Mouse (Mus musculus) CD4-positive, CD25-positive, alpha-beta regulatory T cell, adult 4 months (primary cell): ENCODE results near the gene Hspbap1. TPM values are rescaled to one million over a fixed set of nuclear protein-coding genes. Genes with fewer than 3 reads are reported as not detected.
A peak's percentile ranks its signal among the peaks of the same experiment; 100 is the strongest.

Experiments
- ATAC-seq: one replicate; pipeline ENCODE4 v1.8.0; 2017
- polyA plus RNA-seq, 2 experiments: library from polyadenylated mRNA; unstranded; fragments of 100-300 nt; shearing (Covaris generic); gene quantifications; one replicate each; pipeline ENCODE4 v1.2.1; 2017

Gene Hspbap1
- polyA plus RNA-seq, 2 experiments from 2014 or later = 35.1 to 36.3 TPM

- no peak for ATAC-seq
Measured at GRCm38 (mm10) chr16:35764941-35765340, 5.2 kb upstream of the Hspbap1 start.

GRCm38 (mm10) chr16:35765449-35765848 lies 4.7 kb upstream of the Hspbap1 start:
- ATAC-seq = peak; percentile 27

GRCm38 (mm10) chr16:35766366-35766765 lies 3.8 kb upstream of the Hspbap1 start:
- ATAC-seq = no peak

DNA sequence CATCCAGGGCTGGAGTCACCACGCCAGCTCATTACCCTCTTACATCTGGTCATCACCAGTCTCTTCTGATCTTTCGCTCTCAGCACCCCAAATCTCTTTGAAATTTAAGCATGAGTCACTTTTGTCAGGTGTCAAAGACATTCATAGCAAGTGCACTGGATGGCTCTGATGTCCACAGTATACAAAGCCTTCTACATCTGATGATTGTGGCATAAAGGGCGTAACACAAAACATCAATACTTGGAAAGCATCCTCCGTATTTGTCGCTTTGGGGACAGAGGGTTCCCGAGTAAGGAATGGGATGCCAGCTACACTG lies 1.7 kb upstream of the Hspbap1 start:
- ATAC-seq = peak; percentile 7

DNA sequence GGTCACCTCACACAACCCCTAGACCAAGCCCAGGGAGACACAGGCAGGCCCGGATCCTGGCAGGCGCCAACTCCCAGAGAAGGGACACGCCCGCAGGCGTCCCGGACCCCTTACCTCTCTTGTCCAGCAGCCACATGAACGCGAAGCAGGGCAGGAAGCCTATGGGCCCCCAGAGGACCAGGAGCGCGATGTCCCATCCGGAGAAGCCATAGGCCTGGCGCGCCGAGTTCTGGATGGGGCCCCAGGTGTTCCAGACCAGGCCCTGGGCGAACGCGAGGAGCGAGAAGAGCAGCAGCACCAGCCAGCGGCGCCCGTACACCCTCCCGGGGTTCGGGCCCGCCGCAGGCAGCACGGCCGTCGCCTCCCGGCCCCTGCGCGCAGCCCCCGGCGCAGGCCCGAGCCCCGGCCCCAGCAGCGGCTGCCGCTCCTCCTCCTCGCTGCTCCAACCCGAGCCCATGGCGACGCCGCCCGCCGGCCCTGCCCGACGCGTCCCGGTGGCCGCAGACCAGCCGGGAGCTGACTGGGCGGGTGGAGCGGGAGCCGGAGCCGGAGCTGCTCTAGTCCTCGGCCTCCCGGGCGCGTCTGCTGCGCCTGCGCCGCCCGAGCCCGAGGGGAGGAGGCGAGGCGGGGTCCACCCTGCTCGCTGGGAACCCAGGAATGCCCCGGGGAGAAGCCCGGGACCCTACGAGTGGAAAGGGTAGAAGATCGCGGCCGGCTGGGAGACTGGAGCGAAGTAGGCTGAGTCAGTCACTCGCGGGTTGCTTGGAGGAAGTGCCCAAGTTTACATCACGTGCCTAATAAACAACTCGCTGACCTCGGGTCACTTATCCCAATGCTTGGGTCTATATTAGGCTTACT lies 1.2 kb upstream of the Hspbap1 start, which contains the start of gene Dirc2:
Gene Dirc2, minus strand, starts transcription at position 572 of the 858 bp plus-strand sequence.
- peak; percentile 9 for ATAC-seq

- ATAC-seq = no peak
Measured at GRCm38 (mm10) chr16:35771141-35771540, 966 bp downstream of the Hspbap1 start.

DNA sequence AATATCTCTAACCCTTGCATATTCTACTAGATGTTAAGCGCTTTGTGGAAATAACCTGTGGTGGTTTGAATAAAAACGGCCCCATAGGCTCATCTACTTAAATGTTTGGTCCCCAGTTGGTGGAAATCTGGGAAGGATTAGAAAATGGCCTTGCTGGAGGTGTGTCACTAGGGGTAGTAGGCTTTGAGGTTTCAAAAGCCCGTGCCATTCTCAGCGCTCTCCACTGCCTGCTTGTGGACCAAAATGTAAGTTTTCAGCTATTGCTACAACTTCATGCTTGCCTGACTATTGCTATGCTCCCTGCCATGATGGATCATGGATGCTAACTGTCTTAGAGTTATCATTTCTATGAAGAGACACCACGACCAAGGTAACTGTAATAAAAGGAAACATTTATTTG lies 1.4 kb downstream of the Hspbap1 start:
- ATAC-seq = no peak

DNA sequence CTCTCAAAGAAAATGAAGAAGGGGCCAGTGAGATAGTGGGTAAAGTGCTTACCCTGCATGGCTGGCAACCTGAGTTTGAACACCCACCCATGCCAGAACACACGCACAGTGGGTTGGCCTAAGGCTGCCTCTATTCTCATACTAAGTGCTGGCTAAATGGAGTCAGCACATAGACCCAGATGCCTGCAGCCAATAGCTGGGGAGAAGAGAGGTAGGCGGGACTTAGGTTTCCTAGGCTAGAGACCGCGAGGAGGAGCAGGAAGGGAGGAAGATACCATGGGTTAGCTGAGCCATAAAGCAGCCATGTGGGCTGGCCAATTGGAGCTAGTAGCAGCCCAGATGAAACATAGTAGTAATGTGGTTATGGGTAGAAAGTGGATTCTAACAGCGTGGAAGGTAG lies 2.4 kb downstream of the Hspbap1 start:
- ATAC-seq = no peak

- ATAC-seq = no peak
Measured at GRCm38 (mm10) chr16:35775835-35776234, 5.7 kb downstream of the Hspbap1 start.

- no peak for ATAC-seq
Measured at GRCm38 (mm10) chr16:35776737-35777136, 6.6 kb downstream of the Hspbap1 start.

- ATAC-seq = no peak
Measured at GRCm38 (mm10) chr16:35777768-35778167, 7.6 kb downstream of the Hspbap1 start.

GRCm38 (mm10) chr16:35779681-35780080 lies 9.5 kb downstream of the Hspbap1 start:
- ATAC-seq = no peak

- no peak for ATAC-seq
Measured at GRCm38 (mm10) chr16:35781096-35781495, 10.9 kb downstream of the Hspbap1 start.

GRCm38 (mm10) chr16:35781651-35782050 lies 11.5 kb downstream of the Hspbap1 start:
- no peak for ATAC-seq

- ATAC-seq = no peak
Measured at GRCm38 (mm10) chr16:35782451-35783206, 12.5 kb downstream of the Hspbap1 start.

DNA sequence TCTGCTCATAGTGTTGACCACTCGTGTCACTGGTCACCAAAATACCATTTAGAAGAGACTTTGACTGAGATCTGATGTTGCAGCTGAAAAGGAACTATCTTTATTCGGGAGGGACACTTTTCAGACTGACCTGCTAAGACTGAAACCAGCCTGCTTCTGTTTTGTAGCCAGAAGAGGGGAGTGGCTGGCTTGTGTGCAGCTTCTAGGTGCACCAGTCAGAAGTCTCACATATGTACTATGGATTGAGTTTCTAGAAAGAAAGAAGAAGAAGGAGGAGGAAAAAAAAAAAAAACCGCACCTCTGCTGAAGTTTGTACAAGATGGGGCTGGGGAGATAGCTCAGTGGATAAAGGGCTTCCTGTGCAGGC lies 13.0 kb downstream of the Hspbap1 start:
- no peak for ATAC-seq

DNA sequence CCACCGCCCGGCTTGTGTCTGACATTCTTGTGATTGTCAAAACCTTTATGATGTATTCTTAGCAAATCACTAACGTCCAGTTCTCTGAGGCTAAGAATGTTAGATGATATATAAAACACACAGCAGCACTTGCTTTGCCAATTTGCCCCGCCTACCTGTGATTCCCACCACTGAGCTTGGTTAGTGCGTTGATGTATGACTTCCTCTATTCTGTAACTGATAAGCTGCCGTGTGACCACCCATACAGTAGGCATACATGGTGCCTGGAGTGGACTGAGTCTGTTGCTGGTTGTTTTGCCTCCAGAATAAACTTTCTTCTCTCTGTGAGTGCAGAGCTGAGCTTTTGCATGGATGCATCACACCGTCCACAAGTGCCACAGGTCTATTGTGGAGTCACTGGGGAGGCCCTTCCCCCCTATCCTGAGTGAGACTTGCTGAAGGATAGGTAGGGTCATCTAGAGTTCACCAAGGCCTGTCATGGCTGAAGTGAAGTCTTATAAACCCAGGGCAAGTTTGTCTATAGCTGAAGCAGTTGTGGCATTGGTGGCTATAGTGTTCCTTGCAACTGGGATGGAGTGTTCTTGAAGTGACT lies 14.1 kb downstream of the Hspbap1 start:
- no peak for ATAC-seq

GRCm38 (mm10) chr16:35787163-35787562 lies 17.0 kb downstream of the Hspbap1 start:
- ATAC-seq = no peak

- ATAC-seq = no peak
Measured at GRCm38 (mm10) chr16:35787568-35788189, 17.5 kb downstream of the Hspbap1 start.

DNA sequence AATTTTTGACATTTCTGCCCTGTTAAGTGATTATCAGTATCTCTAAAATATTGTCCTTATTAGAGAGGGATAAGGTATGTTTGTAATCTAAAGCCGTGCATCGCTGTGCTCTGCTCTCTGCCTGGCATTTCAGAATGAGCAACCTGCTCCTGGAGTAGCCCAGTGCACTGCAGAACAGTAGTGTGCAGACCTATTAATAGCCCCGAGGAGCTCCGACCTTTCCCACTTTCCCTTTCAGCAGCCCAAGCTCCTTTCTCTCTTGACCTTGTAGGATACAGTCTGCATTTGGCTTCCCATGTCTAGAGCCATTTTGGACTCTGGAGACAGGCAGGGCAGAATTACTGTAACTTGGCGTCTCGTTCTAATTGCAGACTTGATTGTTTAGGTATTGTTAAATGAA lies 18.2 kb downstream of the Hspbap1 start:
- ATAC-seq = no peak

GRCm38 (mm10) chr16:35791962-35792521 lies 21.9 kb downstream of the Hspbap1 start:
- ATAC-seq = peak; percentile 51

DNA sequence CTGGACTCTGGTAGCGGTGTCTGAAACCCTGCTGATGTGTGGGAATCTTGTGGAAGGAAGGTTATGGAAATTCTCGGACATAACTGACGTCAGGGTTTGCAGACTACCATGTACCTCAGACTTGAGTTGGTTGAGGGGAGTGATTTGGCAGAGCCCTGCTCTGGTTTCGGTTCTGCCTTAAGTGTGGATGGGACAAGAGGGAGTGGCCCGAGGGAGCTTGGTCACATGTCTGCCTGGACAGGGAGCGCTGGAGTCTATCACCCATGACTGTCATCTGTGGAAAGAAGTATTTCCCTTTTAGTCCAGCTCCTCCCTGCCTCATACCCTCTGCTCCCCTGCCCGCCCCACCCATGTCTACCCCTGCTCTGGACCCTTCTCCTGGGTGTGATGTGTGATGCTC lies 32.0 kb downstream of the Hspbap1 start:
- ATAC-seq = no peak

DNA sequence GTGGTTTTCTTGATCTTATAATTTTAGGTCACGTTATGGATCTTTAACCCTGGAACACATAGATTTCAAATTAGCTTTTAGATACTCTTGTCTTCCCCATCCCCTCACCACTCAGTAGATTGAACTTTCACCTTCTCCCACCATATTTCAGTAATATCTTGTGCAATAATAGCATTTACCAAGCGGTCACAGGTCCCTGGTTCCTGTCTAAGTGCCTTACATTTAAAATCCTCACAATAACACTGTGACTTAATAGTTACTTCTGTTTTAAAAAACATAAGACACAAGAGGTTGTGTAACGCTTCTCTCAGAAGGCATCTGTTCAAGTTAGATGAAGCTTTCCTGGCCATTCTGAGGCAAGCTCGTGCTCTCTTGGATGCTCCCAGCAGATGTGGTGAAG lies 33.5 kb downstream of the Hspbap1 start:
- ATAC-seq = no peak
